Mouse (Mus musculus): ENCODE data around the gene Vwa2. TPM values are rescaled to one million over a fixed set of nuclear protein-coding genes. Genes with fewer than 3 reads are reported as not detected.
A peak's percentile ranks its signal among the peaks of the same experiment; 100 is the strongest.

Gene Vwa2
- polyA plus RNA-seq, 1 experiment from 2014 or later, result 4.1 TPM

GRCm38 (mm10) chr19:56852590-56852989 is 21.5 kb upstream of the Vwa2 start:
- Histone ChIP-seq H3K36me3 (ENCODE audit: control insufficient read depth, insufficient read depth, low read length) (no peaks in the 10 kb centered on the region), H3K4me1 (ENCODE audit: control insufficient read depth, insufficient read depth, low read length) (peaks cover 4% of the 10 kb centered on the region; the same call in 1 of the 2 replicates), H3K4me3 (ENCODE audit: low read depth, low read length) (no peak overlapping the region), H3K9me3 (ENCODE audit: control insufficient read depth, low read length) (no peaks in the 10 kb centered on the region), H3K27ac (replicated peaks; ENCODE audit: low read depth, low read length) (no peak overlapping the region), H3K4me2 (ENCODE audit: low read depth, severe bottlenecking) (no peak overlapping the region), H3K9ac (ENCODE audit: low read length) (no peak overlapping the region), H3K27me3 (ENCODE audit: control insufficient read depth, insufficient read depth, low read length) (no peaks in the 10 kb centered on the region)
- DNase-seq (ENCODE audit: low spot score), result no peak
- no peak for ATAC-seq (ENCODE audit: insufficient number of reproducible peaks, low FRiP score, low TSS enrichment, low read depth)

DNA sequence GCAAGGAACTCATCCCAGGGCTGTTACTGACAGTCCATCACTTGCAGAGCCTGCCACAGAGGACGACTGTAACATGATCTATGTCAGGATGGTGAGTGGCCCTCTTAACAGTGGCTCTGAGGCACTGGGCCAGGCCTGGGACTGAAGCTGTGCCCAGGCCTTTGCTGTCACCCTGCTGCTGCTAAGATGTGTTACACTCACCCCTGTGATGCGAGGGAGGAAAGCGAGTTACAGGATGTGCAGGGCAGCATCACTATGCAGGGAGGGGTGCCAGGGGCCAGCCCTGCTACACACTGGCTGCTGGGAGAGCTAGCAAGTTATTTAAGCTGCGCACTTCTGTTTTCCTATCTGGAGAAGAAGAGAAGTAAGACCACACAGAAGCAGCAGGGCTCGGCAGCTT is 17.6 kb upstream of the Vwa2 start:
- H3K4me1 ChIP-seq (ENCODE audit: control insufficient read depth, insufficient read depth, low read length), result peaks cover 4% of the 10 kb centered on the region; the same call in 1 of the 2 replicates
- no peak overlapping the region for H3K27ac ChIP-seq (replicated peaks; ENCODE audit: low read depth, low read length)
- no peaks in the 10 kb centered on the region for H3K36me3 ChIP-seq (ENCODE audit: control insufficient read depth, insufficient read depth, low read length)
- 31% methylated on average over 5 of the region's 5 CpGs for WGBS
- no peak overlapping the region for H3K4me2 ChIP-seq (ENCODE audit: low read depth, severe bottlenecking)
- ATAC-seq (ENCODE audit: insufficient number of reproducible peaks, low FRiP score, low TSS enrichment, low read depth) (no peak), DNase-seq (ENCODE audit: low spot score) (no peak)
- no peak overlapping the region for H3K9ac ChIP-seq (ENCODE audit: low read length)
- no peaks in the 10 kb centered on the region for H3K27me3 ChIP-seq (ENCODE audit: control insufficient read depth, insufficient read depth, low read length)
- no peaks in the 10 kb centered on the region for H3K9me3 ChIP-seq (ENCODE audit: control insufficient read depth, low read length)
- no peak overlapping the region for H3K4me3 ChIP-seq (ENCODE audit: low read depth, low read length)

- DNase-seq (ENCODE audit: low spot score), result no peak
These were observed 6.3 kb upstream of the Vwa2 start for GRCm38 (mm10) chr19:56867701-56868100.

GRCm38 (mm10) chr19:56874601-56875315 is 709 bp downstream of the Vwa2 start:
- Histone ChIP-seq H3K4me3 (ENCODE audit: low read depth, low read length) (peak overlapping the region; percentile 52), H3K9ac (ENCODE audit: low read length) (peak overlapping the region; percentile 58), H3K36me3 (ENCODE audit: control insufficient read depth, insufficient read depth, low read length) (no peaks in the 10 kb centered on the region), H3K27ac (replicated peaks; ENCODE audit: low read depth, low read length) (no peak overlapping the region), H3K9me3 (ENCODE audit: control insufficient read depth, low read length) (no peaks in the 10 kb centered on the region), H3K27me3 (ENCODE audit: control insufficient read depth, insufficient read depth, low read length) (peaks cover 47% of the 10 kb centered on the region), H3K4me1 (ENCODE audit: control insufficient read depth, insufficient read depth, low read length) (peaks cover 11% of the 10 kb centered on the region), H3K4me2 (ENCODE audit: low read depth, severe bottlenecking) (peak overlapping the region; percentile 95)
- peak; percentile 55 for DNase-seq (ENCODE audit: low spot score)
- no peak for ATAC-seq (ENCODE audit: insufficient number of reproducible peaks, low FRiP score, low TSS enrichment, low read depth)
- WGBS, result 9% methylated on average over 30 of the region's 30 CpGs

More at GRCm38 (mm10) chr19:56867701-56868100, 6.3 kb upstream of the Vwa2 start:
- ATAC-seq (ENCODE audit: insufficient number of reproducible peaks, low FRiP score, low TSS enrichment, low read depth), result no peak
- H3K4me1 ChIP-seq (ENCODE audit: control insufficient read depth, insufficient read depth, low read length), result no peaks in the 10 kb centered on the region
- H3K27me3 ChIP-seq (ENCODE audit: control insufficient read depth, insufficient read depth, low read length), result peaks cover 15% of the 10 kb centered on the region
- no peak overlapping the region for H3K4me2 ChIP-seq (ENCODE audit: low read depth, severe bottlenecking)
- no peaks in the 10 kb centered on the region for H3K36me3 ChIP-seq (ENCODE audit: control insufficient read depth, insufficient read depth, low read length)
- H3K27ac ChIP-seq (replicated peaks; ENCODE audit: low read depth, low read length), result no peak overlapping the region
- H3K9ac ChIP-seq (ENCODE audit: low read length), result no peak overlapping the region
- no peaks in the 10 kb centered on the region for H3K9me3 ChIP-seq (ENCODE audit: control insufficient read depth, low read length)
- WGBS, result 68% methylated on average over 4 of the region's 4 CpGs
- H3K4me3 ChIP-seq (ENCODE audit: low read depth, low read length), result no peak overlapping the region

- H3K9me3 ChIP-seq (ENCODE audit: control insufficient read depth, low read length), result no peaks in the 10 kb centered on the region
- 78% methylated on average over 6 of the region's 6 CpGs for WGBS
- peaks cover 14% of the 10 kb centered on the region for H3K4me1 ChIP-seq (ENCODE audit: control insufficient read depth, insufficient read depth, low read length)
- H3K4me2 ChIP-seq (ENCODE audit: low read depth, severe bottlenecking), result no peak overlapping the region
- H3K36me3 ChIP-seq (ENCODE audit: control insufficient read depth, insufficient read depth, low read length), result no peaks in the 10 kb centered on the region
- no peak overlapping the region for H3K4me3 ChIP-seq (ENCODE audit: low read depth, low read length)
- H3K9ac ChIP-seq (ENCODE audit: low read length), result no peak overlapping the region
- no peak; the same call in 1 of the 2 replicates for ATAC-seq (ENCODE audit: insufficient number of reproducible peaks, low FRiP score, low TSS enrichment, low read depth)
- H3K27me3 ChIP-seq (ENCODE audit: control insufficient read depth, insufficient read depth, low read length), result peaks cover 43% of the 10 kb centered on the region
- DNase-seq (ENCODE audit: low spot score), result no peak
- no peak overlapping the region for H3K27ac ChIP-seq (replicated peaks; ENCODE audit: low read depth, low read length)
These were observed 3.3 kb downstream of the Vwa2 start for GRCm38 (mm10) chr19:56877364-56877763.

DNA sequence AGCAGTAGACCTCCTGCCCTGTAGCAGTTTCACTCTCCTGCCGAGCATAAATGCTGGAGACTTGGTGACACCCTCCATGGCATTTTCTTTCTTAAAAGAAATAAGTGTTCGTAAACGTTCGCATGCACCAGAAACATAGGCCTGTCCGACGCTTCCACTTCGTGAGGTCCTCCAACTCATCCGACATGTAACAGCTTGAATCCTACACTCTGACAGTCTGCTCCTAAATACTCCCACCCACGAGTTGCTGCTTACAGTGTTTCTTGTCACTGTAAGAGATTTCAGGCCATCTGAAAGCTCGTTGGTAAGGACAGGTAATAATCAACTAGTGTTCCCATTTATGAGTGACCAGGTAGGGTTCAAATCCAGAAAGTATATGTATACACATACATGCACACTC is 13.8 kb downstream of the Vwa2 start:
- Histone ChIP-seq H3K36me3 (ENCODE audit: control insufficient read depth, insufficient read depth, low read length) (no peaks in the 10 kb centered on the region), H3K9ac (ENCODE audit: low read length) (no peak overlapping the region), H3K4me3 (ENCODE audit: low read depth, low read length) (no peak overlapping the region), H3K27me3 (ENCODE audit: control insufficient read depth, insufficient read depth, low read length) (no peaks in the 10 kb centered on the region), H3K4me1 (ENCODE audit: control insufficient read depth, insufficient read depth, low read length) (peaks cover 13% of the 10 kb centered on the region), H3K9me3 (ENCODE audit: control insufficient read depth, low read length) (no peaks in the 10 kb centered on the region), H3K4me2 (ENCODE audit: low read depth, severe bottlenecking) (no peak overlapping the region), H3K27ac (replicated peaks; ENCODE audit: low read depth, low read length) (no peak overlapping the region)
- ATAC-seq (ENCODE audit: insufficient number of reproducible peaks, low FRiP score, low TSS enrichment, low read depth) (no peak), DNase-seq (ENCODE audit: low spot score) (no peak)
- WGBS, result 86% methylated on average over 10 of the region's 10 CpGs

DNA sequence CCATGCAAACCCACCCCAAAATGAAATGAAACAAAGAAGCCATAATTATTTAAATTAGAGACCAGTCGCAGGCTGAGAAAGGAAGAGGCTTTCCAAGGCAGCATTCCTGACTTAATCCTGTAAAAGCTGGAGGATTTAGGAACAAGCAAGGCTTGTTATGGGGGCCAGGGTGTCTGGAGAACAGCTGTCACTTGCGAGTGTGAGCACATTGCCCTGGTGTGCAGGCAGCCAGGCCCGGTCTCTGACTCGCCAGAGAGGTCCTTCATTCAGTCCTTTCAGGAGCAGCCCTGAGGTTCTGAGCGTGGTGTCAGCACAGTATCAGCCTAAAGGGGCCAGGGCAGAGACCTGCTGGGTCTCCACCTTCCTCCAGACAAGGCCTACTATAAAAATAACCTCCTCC is 14.6 kb downstream of the Vwa2 start:
- H3K4me1 ChIP-seq (ENCODE audit: control insufficient read depth, insufficient read depth, low read length), result peaks cover 13% of the 10 kb centered on the region
- H3K36me3 ChIP-seq (ENCODE audit: control insufficient read depth, insufficient read depth, low read length), result no peaks in the 10 kb centered on the region
- no peaks in the 10 kb centered on the region for H3K9me3 ChIP-seq (ENCODE audit: control insufficient read depth, low read length)
- WGBS, result 35% methylated on average over 5 of the region's 5 CpGs
- no peak for ATAC-seq (ENCODE audit: insufficient number of reproducible peaks, low FRiP score, low TSS enrichment, low read depth)
- H3K4me3 ChIP-seq (ENCODE audit: low read depth, low read length), result no peak overlapping the region
- no peaks in the 10 kb centered on the region for H3K27me3 ChIP-seq (ENCODE audit: control insufficient read depth, insufficient read depth, low read length)
- peak; percentile 58 for DNase-seq (ENCODE audit: low spot score)
- no peak overlapping the region for H3K27ac ChIP-seq (replicated peaks; ENCODE audit: low read depth, low read length)
- H3K4me2 ChIP-seq (ENCODE audit: low read depth, severe bottlenecking), result no peak overlapping the region
- H3K9ac ChIP-seq (ENCODE audit: low read length), result no peak overlapping the region

- no peak overlapping the region for H3K4me2 ChIP-seq (ENCODE audit: low read depth, severe bottlenecking)
- peak; percentile 48 for DNase-seq (ENCODE audit: low spot score)
- H3K9ac ChIP-seq (ENCODE audit: low read length), result no peak overlapping the region
- 45% methylated on average over 2 of the region's 2 CpGs for WGBS
- H3K36me3 ChIP-seq (ENCODE audit: control insufficient read depth, insufficient read depth, low read length), result no peaks in the 10 kb centered on the region
- H3K27me3 ChIP-seq (ENCODE audit: control insufficient read depth, insufficient read depth, low read length), result no peaks in the 10 kb centered on the region
- no peaks in the 10 kb centered on the region for H3K9me3 ChIP-seq (ENCODE audit: control insufficient read depth, low read length)
- peak; percentile 66 for ATAC-seq (ENCODE audit: insufficient number of reproducible peaks, low FRiP score, low TSS enrichment, low read depth)
- peaks cover 13% of the 10 kb centered on the region for H3K4me1 ChIP-seq (ENCODE audit: control insufficient read depth, insufficient read depth, low read length)
- H3K4me3 ChIP-seq (ENCODE audit: low read depth, low read length), result no peak overlapping the region
- no peak overlapping the region for H3K27ac ChIP-seq (replicated peaks; ENCODE audit: low read depth, low read length)
These were observed 17.4 kb downstream of the Vwa2 start for GRCm38 (mm10) chr19:56891438-56891837.

- no peak overlapping the region for H3K4me3 ChIP-seq (ENCODE audit: low read depth, low read length)
- no peaks in the 10 kb centered on the region for H3K27me3 ChIP-seq (ENCODE audit: control insufficient read depth, insufficient read depth, low read length)
- peaks cover 13% of the 10 kb centered on the region for H3K4me1 ChIP-seq (ENCODE audit: control insufficient read depth, insufficient read depth, low read length)
- H3K9me3 ChIP-seq (ENCODE audit: control insufficient read depth, low read length), result no peaks in the 10 kb centered on the region
- WGBS, result 88% methylated on average over 5 of the region's 5 CpGs
- DNase-seq (ENCODE audit: low spot score) (no peak), ATAC-seq (ENCODE audit: insufficient number of reproducible peaks, low FRiP score, low TSS enrichment, low read depth) (no peak)
- H3K4me2 ChIP-seq (ENCODE audit: low read depth, severe bottlenecking), result no peak overlapping the region
- H3K27ac ChIP-seq (replicated peaks; ENCODE audit: low read depth, low read length), result no peak overlapping the region
- no peak overlapping the region for H3K9ac ChIP-seq (ENCODE audit: low read length)
- H3K36me3 ChIP-seq (ENCODE audit: control insufficient read depth, insufficient read depth, low read length), result no peaks in the 10 kb centered on the region
These were observed 18.5 kb downstream of the Vwa2 start for GRCm38 (mm10) chr19:56892586-56892985.

Data from limb, embryonic 11.5 days (tissue).